Mouse (Mus musculus) myocyte (in vitro differentiated cells): ENCODE results near the gene Cep152.

Experiments
- CEBPB ChIP-seq: IDR thresholded peaks from 2 replicates; pipeline ENCODE4 v1.6.1; 2011; ENCODE audit warnings: mild to moderate bottlenecking, moderate library complexity; ENCODE audit not compliant: poor library complexity, insufficient read depth, severe bottlenecking
- E2F4 ChIP-seq: IDR thresholded peaks from one replicate; pipeline ENCODE4 v1.6.1; 2011; ENCODE audit warnings: mild to moderate bottlenecking, control low read depth, moderate library complexity; ENCODE audit not compliant: insufficient read depth
- MAX ChIP-seq: IDR thresholded peaks from one replicate; pipeline ENCODE4 v1.6.1; 2011; ENCODE audit warnings: low read depth, mild to moderate bottlenecking, control low read depth
- MYOD1 ChIP-seq, 3 experiments: IDR thresholded peaks; one replicate each; pipeline ENCODE4 v1.6.1; 2011; ENCODE audit warnings: control low read depth in 2 of 3, low read depth in 2 of 3, mild to moderate bottlenecking in 2 of 3, moderate library complexity in 1 of 3; ENCODE audit not compliant: insufficient read length in 2 of 3, control insufficient read depth in 1 of 3
- MYOG ChIP-seq, 3 experiments: IDR thresholded peaks; one replicate each; pipeline ENCODE4 v1.6.1; 2011; ENCODE audit warnings: control low read depth in 2 of 3, low read depth in 2 of 3, mild to moderate bottlenecking in 2 of 3; ENCODE audit not compliant: insufficient read length in 2 of 3, control insufficient read depth in 1 of 3, insufficient read depth in 1 of 3
- POLR2A ChIP-seq: IDR thresholded peaks from one replicate; pipeline ENCODE4 v1.6.1; 2011; ENCODE audit warnings: low read depth, mild to moderate bottlenecking, control low read depth, moderate library complexity; ENCODE audit not compliant: insufficient read length
- POLR2AphosphoS2 ChIP-seq: IDR thresholded peaks from one replicate; pipeline ENCODE4 v1.6.1; 2011; ENCODE audit warnings: low read depth, control low read depth; ENCODE audit not compliant: insufficient read length
- REST ChIP-seq: IDR thresholded peaks from one replicate; pipeline ENCODE4 v1.6.1; 2011; ENCODE audit warnings: mild to moderate bottlenecking, control low read depth, moderate library complexity; ENCODE audit not compliant: insufficient read depth, insufficient read length
- SRF ChIP-seq: IDR thresholded peaks from one replicate; pipeline ENCODE4 v1.6.1; 2011; ENCODE audit warnings: low read depth; ENCODE audit not compliant: control insufficient read depth, insufficient read length
- TCF12 ChIP-seq: IDR thresholded peaks from one replicate; pipeline ENCODE4 v1.6.1; 2011; ENCODE audit warnings: mild to moderate bottlenecking, control low read depth; ENCODE audit not compliant: poor library complexity, insufficient read depth, severe bottlenecking
- TCF3 ChIP-seq: IDR thresholded peaks from one replicate; pipeline ENCODE4 v1.6.1; 2011; ENCODE audit warnings: low read depth, control low read depth; ENCODE audit not compliant: insufficient read length
- USF1 ChIP-seq: IDR thresholded peaks from one replicate; pipeline ENCODE4 v1.6.1; 2011; ENCODE audit warnings: low read depth, mild to moderate bottlenecking, control low read depth, moderate library complexity

- TF ChIP-seq USF1 (no peak), MYOD1 (IDR thresholded peaks at IDR 0.05; ENCODE audit: control insufficient read depth in 1 of 3, insufficient read length in 2 of 3, low read depth in 2 of 3) (no peak), POLR2A (no peak), MAX (no peak), E2F4 (no peak), POLR2AphosphoS2 (no peak), CEBPB (no peak), MYOG (IDR thresholded peaks at IDR 0.05; ENCODE audit: control insufficient read depth in 1 of 3, insufficient read depth in 1 of 3, insufficient read length in 2 of 3, low read depth in 2 of 3) (no peak), TCF12 (no peak), SRF (no peak), TCF3 (no peak), REST (no peak)
Measured at GRCm38 (mm10) chr2:125615440-125615839, 9.5 kb downstream of the Cep152 start.
